Mouse (Mus musculus): ENCODE data around the gene Gm42688. TPM values are rescaled to one million over a fixed set of nuclear protein-coding genes. Genes with fewer than 3 reads are reported as not detected.

Gene Gm42688
- polyA plus RNA-seq, 1 experiment from 2014 or later, result 2.9 TPM

DNA sequence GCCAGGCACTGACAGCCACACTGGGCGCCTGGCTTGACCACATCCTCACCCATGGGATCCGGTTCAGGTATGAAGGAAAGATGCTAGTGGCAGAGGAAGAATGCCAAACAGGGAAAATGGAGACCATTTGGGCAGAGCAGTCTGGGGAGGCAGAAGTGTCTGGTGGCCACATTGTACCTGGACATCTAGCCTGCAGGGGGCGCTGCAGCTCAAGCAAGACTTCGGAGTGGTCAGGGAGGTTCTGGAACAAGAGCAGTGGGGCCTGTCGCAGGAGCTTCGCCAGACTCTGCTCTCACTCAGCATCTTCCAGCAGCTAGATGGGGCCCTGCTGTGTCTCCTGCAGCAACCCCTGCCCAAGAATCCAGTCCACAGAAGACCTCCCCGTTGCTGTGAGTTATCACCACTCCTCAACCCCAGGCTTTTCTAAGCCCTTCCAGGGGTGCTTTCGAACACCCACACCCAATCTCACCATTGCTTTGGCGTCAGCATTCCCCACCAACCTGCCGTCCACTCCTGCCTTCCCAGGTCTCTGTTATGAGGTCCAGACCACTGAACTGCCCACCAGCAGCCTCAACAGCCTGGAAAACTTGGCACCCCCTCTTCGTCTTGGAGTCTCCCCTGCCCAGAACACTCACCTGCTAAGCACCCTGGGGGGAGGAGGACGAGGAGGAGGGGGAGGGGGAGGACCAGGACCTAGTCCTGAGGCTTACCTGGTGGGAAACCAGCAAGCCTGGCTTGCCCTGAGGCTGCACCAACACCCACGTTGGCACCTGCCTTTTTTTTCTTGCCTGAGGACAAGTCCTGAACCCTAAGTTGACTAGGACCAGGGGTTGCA is 6.4 kb downstream of the Gm42688 start:
- H3K27ac ChIP-seq (replicated peaks), result 0 out of 2 replicates have a peak overlapping the region, but pooled peaks have one; percentile 73
- 33% methylated on average over 13 of the region's 13 CpGs for WGBS
- ATAC-seq (ENCODE audit: insufficient number of reproducible peaks, low FRiP score, low TSS enrichment, low read depth), result 0 out of 2 replicates have a peak, but pooled peaks have one; percentile 21

DNA sequence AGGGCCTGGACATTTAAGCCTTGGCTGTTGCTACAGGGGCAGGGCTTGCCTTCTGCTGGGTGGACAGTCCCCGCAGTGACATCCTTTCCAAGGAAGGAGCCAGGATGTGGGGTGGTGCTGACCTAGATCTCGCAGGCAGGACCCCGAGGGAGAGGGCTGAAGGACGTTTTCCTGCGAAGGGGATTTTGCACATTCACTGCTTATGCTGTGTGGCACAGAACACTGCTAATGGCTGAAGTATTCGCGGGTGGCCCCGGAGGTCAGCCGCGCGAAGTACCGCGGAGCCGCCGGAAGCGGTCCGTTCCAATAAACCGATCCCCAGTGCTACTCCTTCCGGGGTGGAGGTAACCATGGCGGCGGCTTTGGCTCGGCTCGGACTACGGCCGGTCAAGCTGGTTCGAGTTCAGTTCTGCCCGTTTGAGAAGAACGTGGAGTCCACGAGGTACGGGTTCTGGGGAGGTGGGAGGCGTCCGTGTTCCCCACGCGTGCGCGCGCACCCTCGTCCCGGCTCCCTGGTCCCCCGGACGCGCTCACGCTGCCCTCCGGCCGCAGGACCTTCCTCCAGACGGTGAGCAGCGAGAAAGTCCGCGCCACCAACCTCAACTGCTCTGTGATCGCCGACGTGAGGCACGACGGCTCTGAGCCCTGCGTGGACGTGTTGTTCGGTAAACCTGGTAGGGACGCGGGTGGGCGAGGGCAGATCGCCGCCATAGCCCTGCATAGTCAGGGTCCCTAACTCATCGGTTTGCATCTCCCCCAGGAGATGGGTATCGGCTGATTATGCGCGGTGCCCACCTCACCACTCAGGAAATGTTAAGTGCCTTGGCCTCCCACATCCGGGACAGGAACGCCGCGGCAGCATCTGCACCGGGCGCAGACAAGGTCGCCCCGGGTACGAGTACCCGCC is 7.6 kb downstream of the Gm42688 start, which contains the start of gene Mrpl53:
Mrpl53 (plus strand) TSS at position 279 of the 907 bp plus-strand sequence.
- Histone ChIP-seq H3K9me3 (replicated peaks) (no peaks in the 10 kb centered on the region), H3K4me1 (peaks cover 22% of the 10 kb centered on the region), H3K4me3 (replicated peaks) (peak within 1 kb of the TSS; percentile 67), H3K9ac (peak within 1 kb of the TSS; percentile 68), H3K27ac (replicated peaks) (peak within 1 kb of the TSS; percentile 73), H3K36me3 (peaks cover 9% of the 10 kb centered on the region; the same call in 1 of the 2 replicates), H3K27me3 (no peaks in the 10 kb centered on the region), H3K4me2 (replicated peaks) (peak within 1 kb of the TSS; percentile 88)
- ATAC-seq (ENCODE audit: insufficient number of reproducible peaks, low FRiP score, low TSS enrichment, low read depth), result peak; percentile 81
- WGBS, result under 1% methylated on average over 76 of the region's 76 CpGs

More for the DNA sequence above, 6.4 kb downstream of the Gm42688 start:
- Histone ChIP-seq H3K9me3 (replicated peaks) (no peaks in the 10 kb centered on the region), H3K4me3 (replicated peaks) (peak overlapping the region; percentile 67), H3K36me3 (peaks cover 9% of the 10 kb centered on the region; the same call in 1 of the 2 replicates), H3K4me1 (peaks cover 30% of the 10 kb centered on the region), H3K9ac (no peak overlapping the region), H3K4me2 (replicated peaks) (peak overlapping the region; percentile 88), H3K27me3 (no peaks in the 10 kb centered on the region)

DNA sequence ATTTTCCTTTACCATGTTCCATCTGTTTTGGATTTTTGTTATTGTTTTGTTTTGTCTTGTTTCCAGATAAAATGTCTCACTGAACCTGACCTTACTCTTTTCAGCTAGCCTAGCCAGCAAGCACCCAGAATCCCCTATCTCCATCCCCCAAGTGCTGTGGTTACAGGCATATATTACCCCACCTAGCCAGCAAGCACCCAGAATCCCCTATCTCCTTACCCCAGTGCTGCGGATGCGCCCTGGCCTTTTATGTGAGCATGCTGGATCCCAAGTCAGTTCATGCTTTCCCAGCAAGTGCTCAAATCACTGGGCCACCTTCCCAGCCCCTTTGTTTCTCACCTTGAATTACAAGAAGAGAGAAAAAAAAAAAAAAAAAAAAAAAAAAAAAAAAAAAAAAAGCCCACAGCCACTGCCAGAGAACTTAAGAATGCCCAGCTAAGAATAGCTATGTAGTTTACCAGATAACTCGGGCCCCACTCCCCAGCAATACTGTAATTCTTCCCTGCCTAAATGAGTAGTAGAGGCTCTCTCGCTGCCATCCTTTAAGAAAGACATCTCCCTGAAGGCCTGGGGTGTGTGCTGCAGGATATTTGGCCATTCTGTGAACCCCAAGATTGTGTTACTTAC is 10.2 kb downstream of the Gm42688 start:
- Histone ChIP-seq H3K27me3 (no peaks in the 10 kb centered on the region), H3K4me2 (replicated peaks) (no peak overlapping the region), H3K9ac (no peak overlapping the region), H3K4me3 (replicated peaks) (no peak overlapping the region), H3K4me1 (peaks cover 36% of the 10 kb centered on the region), H3K27ac (replicated peaks) (no peak overlapping the region), H3K9me3 (replicated peaks) (no peaks in the 10 kb centered on the region), H3K36me3 (peaks cover 6% of the 10 kb centered on the region; the same call in 1 of the 2 replicates)
- no peak for ATAC-seq (ENCODE audit: insufficient number of reproducible peaks, low FRiP score, low TSS enrichment, low read depth)
- WGBS, result 91% methylated on average over 4 of the region's 4 CpGs

DNA sequence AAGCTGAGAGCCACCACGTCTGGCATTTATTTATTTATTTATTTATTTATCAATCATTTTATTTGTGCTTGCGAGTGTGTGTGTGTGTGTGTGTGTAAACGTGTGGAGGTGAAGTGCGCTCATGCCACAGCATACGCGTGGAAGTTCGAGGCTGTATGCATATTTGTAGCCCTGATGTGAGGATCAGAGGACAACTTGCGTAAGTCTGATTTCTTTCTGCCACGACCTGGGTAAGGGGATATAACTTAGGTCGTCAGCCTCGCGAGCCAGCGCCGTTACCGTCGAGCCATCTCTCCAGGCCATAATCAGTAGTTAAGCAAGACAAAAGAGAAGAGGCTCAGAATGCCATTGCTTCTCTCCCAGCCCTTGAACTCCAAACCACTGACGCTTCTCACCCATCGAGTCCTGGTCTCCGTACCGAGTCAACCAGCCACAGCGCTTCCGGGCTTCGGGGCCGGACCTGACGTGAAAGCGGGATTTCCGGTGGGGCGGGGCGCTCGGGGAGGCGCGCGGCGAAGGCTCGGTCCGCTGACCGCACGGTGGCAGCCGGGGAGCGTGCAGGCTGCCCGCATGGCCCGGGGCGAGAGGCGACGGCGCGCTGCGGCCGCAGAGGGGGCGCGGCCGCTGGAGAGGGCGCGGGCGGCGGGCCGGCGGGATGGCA is 13.7 kb downstream of the Gm42688 start, which contains the start of gene Mogs:
Mogs (plus strand) TSS at position 486 of the 661 bp plus-strand sequence.
- peak within 1 kb of the TSS; percentile 86 for H3K9ac ChIP-seq
- H3K4me3 ChIP-seq (replicated peaks), result peak within 1 kb of the TSS; percentile 90
- H3K4me2 ChIP-seq (replicated peaks), result peak within 1 kb of the TSS; percentile 92
- peak within 1 kb of the TSS; percentile 86 for H3K27ac ChIP-seq (replicated peaks)
- no peaks in the 10 kb centered on the region for H3K27me3 ChIP-seq
- peaks cover 38% of the 10 kb centered on the region for H3K4me1 ChIP-seq
- peaks cover 31% of the 10 kb centered on the region for H3K36me3 ChIP-seq
- no peaks in the 10 kb centered on the region for H3K9me3 ChIP-seq (replicated peaks)
- ATAC-seq (ENCODE audit: insufficient number of reproducible peaks, low FRiP score, low TSS enrichment, low read depth), result peak; percentile 84
- WGBS, result 1% methylated on average over 47 of the region's 58 CpGs

DNA sequence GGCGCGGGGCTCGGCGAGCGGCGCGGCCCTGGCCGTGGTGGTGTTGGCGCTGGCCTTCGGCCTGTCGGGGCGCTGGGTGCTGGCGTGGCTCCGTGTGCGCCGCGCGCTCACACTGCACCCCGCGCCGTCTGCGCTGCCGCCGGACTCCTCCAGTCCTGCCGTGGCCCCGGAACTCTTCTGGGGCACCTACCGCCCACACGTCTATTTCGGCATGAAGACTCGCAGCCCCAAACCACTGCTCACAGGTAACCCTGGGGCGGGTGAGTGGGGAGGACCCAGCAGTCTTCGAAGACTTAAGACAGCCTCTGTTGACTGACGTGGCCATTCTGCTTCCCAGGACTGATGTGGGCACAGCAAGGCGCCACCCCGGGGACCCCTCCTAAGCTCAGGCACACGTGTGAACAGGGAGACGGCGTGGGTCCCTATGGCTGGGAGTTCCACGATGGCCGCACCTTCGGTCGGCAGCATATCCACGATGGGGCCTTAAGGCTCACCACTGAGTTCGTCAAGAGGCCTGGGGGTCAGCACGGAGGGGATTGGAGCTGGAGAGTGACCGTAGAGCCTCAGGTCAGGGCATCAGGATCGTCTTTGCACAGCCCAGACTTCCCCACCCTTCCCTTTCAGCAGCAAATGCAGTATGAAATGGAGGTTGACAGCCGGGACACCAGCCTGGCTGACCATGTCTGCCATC is 14.4 kb downstream of the Gm42688 start:
- H3K9ac ChIP-seq, result peak overlapping the region; percentile 86
- WGBS, result under 1% methylated on average over 45 of the region's 48 CpGs
- peak overlapping the region; percentile 86 for H3K27ac ChIP-seq (replicated peaks)
- peaks cover 31% of the 10 kb centered on the region for H3K36me3 ChIP-seq
- peak overlapping the region; percentile 92 for H3K4me2 ChIP-seq (replicated peaks)
- ATAC-seq (ENCODE audit: insufficient number of reproducible peaks, low FRiP score, low TSS enrichment, low read depth), result peak; percentile 40
- peaks cover 43% of the 10 kb centered on the region for H3K4me1 ChIP-seq
- H3K4me3 ChIP-seq (replicated peaks), result peak overlapping the region; percentile 90
- no peaks in the 10 kb centered on the region for H3K9me3 ChIP-seq (replicated peaks)
- H3K27me3 ChIP-seq, result no peaks in the 10 kb centered on the region

DNA sequence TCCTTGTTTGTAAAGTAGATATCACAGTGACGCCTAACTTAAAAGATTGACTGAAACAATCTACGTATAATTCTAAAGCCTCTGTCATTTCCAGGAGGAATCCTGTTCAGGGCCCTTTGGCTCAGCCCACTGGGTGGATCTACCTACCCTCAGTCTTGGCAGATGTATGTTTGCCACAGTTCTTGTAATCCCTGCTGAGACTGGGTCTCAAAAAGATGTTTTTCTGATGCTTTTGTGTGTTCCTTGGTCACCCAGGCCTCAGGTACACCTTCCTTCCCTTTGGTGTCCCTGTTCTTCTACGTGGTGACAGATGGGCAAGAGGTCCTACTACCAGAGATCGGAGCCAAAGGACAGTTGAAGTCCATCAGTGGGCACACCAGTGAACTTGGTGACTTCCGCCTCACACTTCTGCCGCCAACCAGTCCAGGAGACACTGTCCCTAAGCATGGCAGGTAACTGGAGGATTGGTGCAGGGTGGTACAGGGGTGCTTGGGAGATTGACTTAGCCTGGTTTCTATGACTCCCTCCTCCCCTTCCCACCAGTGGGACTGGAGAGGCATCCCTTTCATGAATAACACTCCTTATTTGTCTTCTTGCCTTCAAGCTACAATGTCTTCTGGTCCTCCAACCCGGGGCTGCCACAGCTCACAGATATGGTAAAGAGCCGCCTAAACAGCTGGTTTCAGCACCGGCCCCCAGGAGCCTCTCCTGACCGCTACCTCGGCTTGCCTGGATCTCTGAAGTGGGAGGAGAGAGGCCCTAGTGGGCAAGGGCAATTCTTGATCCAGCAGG is 15.2 kb downstream of the Gm42688 start:
- WGBS, result 73% methylated on average over 11 of the region's 11 CpGs
- H3K27ac ChIP-seq (replicated peaks), result peak overlapping the region; percentile 86; the same call in 1 of the 2 replicates
- ATAC-seq (ENCODE audit: insufficient number of reproducible peaks, low FRiP score, low TSS enrichment, low read depth), result no peak
- H3K4me1 ChIP-seq, result peaks cover 43% of the 10 kb centered on the region
- peak overlapping the region; percentile 86 for H3K9ac ChIP-seq
- H3K4me2 ChIP-seq (replicated peaks), result peak overlapping the region; percentile 92
- H3K4me3 ChIP-seq (replicated peaks), result peak overlapping the region; percentile 90
- no peaks in the 10 kb centered on the region for H3K27me3 ChIP-seq
- no peaks in the 10 kb centered on the region for H3K9me3 ChIP-seq (replicated peaks)
- H3K36me3 ChIP-seq, result peaks cover 31% of the 10 kb centered on the region

DNA sequence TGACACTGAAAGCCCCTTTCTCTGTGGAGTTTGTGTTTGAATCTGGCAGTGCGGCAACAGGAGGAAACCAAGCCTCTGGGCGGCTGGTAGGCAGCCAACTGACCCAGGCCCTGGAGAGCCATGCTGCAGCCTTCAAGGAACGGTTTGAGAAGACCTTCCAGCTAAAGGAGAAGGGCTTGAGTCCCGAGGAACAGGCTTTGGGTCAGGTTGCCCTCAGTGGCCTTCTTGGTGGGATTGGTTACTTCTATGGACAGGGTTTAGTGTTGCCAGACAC is 15.7 kb downstream of the Gm42688 start:
- no peaks in the 10 kb centered on the region for H3K9me3 ChIP-seq (replicated peaks)
- H3K27ac ChIP-seq (replicated peaks), result no peak overlapping the region
- no peak overlapping the region for H3K4me3 ChIP-seq (replicated peaks)
- peaks cover 31% of the 10 kb centered on the region for H3K36me3 ChIP-seq
- H3K27me3 ChIP-seq, result no peaks in the 10 kb centered on the region
- no peak overlapping the region for H3K9ac ChIP-seq
- H3K4me1 ChIP-seq, result peaks cover 46% of the 10 kb centered on the region
- WGBS, result 77% methylated on average over 4 of the region's 4 CpGs
- no peak for ATAC-seq (ENCODE audit: insufficient number of reproducible peaks, low FRiP score, low TSS enrichment, low read depth)
- no peak overlapping the region for H3K4me2 ChIP-seq (replicated peaks)

DNA sequence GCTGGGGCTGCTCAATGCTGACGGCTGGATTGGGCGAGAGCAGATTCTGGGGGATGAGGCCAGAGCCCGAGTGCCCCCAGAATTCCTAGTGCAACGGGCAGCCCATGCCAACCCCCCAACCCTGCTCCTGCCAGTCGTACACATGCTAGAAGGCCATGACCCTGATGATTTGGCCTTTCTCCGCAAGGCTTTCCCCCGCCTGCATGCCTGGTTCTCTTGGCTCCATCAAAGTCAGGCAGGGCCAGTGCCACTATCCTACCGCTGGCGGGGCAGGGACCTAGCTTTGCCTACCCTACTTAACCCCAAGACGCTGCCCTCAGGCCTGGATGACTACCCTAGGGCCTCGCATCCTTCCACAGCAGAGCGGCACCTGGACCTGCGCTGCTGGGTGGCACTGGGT is 16.2 kb downstream of the Gm42688 start:
- no peak for ATAC-seq (ENCODE audit: insufficient number of reproducible peaks, low FRiP score, low TSS enrichment, low read depth)
- Histone ChIP-seq H3K27ac (replicated peaks) (no peak overlapping the region), H3K27me3 (no peaks in the 10 kb centered on the region), H3K4me3 (replicated peaks) (no peak overlapping the region), H3K9me3 (replicated peaks) (no peaks in the 10 kb centered on the region), H3K9ac (no peak overlapping the region), H3K36me3 (peaks cover 31% of the 10 kb centered on the region), H3K4me2 (replicated peaks) (no peak overlapping the region), H3K4me1 (peaks cover 52% of the 10 kb centered on the region)
- 86% methylated on average over 13 of the region's 13 CpGs for WGBS

DNA sequence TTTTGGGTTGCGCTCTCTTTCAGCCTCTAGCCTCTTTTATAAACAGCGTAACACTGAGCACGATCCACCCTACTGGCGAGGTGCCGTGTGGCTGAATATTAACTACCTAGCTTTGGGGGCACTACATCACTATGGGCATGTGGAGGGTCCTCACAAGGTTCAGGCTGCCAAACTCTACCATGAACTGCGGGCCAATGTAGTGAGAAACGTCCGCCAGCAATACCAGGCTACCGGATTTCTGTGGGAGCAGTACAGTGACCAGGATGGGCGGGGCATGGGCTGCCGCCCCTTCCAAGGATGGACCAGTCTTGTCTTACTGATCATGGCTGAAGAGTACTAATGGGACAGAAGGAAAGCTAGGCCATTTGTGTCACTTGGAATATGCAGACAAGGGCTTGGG is 17.0 kb downstream of the Gm42688 start:
- Histone ChIP-seq H3K27ac (replicated peaks) (no peak overlapping the region), H3K4me3 (replicated peaks) (no peak overlapping the region), H3K4me1 (peaks cover 58% of the 10 kb centered on the region), H3K27me3 (no peaks in the 10 kb centered on the region), H3K9ac (no peak overlapping the region), H3K36me3 (peaks cover 31% of the 10 kb centered on the region), H3K4me2 (replicated peaks) (no peak overlapping the region), H3K9me3 (replicated peaks) (no peaks in the 10 kb centered on the region)
- WGBS, result 81% methylated on average over 11 of the region's 11 CpGs
- no peak for ATAC-seq (ENCODE audit: insufficient number of reproducible peaks, low FRiP score, low TSS enrichment, low read depth)

All from embryonic facial prominence, embryonic 15.5 days (tissue).